Mouse (Mus musculus): ENCODE data around the gene Pou2f2. TPM values are rescaled to one million over a fixed set of nuclear protein-coding genes. Genes with fewer than 3 reads are reported as not detected.
A peak's percentile ranks its signal among the peaks of the same experiment; 100 is the strongest.

Gene Pou2f2
- total and polyA plus RNA-seq, 3 experiments, result 8.9 to 102 (median 46.1) TPM

- in situ Hi-C loops (cut with MboI; ENCODE audit: low pct_ligation_motif_present, low pct_unique_long_range_greater_than_20kb, low sequenced_read_pairs), result loop anchor here (5.0 kb wide), 3 partner anchors 35 to 145 kb away; no protein-coding TSS in a partner anchor
- H3K27ac ChIP-seq (ENCODE audit: insufficient read depth, low read depth), result peak overlapping the region; percentile 97
These were observed 47.1 kb downstream of the Pou2f2 start for GRCm38 (mm10) chr7:25132318-25132960.

GRCm38 (mm10) chr7:25131247-25131646 is 48.3 kb downstream of the Pou2f2 start:
- peaks cover 7% of the 10 kb centered on the region for H3K27me3 ChIP-seq (replicated peaks)
- dilution Hi-C loops (cut with MboI; ENCODE audit: extremely low pct_ligation_motif_present, extremely low pct_unique_long_range_greater_than_20kb, low sequenced_read_pairs) (no loop called here), in situ Hi-C loops (cut with MboI; ENCODE audit: low pct_ligation_motif_present, low pct_unique_long_range_greater_than_20kb, low sequenced_read_pairs) (loop anchor here (5.0 kb wide), 3 partner anchors 34 to 146 kb away; no protein-coding TSS in a partner anchor)
- H3K79me2 ChIP-seq (replicated peaks; ENCODE audit: control insufficient read depth, extremely low read depth, insufficient read depth, poor library complexity, severe bottlenecking), result peaks cover 52% of the 10 kb centered on the region
- H3K9me3 ChIP-seq (replicated peaks; ENCODE audit: low read length), result peaks cover 13% of the 10 kb centered on the region
- H3K4me3 ChIP-seq (replicated peaks in 1 of 3; ENCODE audit: low read depth in 2 of 3, low read length in 2 of 3, poor library complexity in 1 of 3), result peak overlapping the region; percentile 73 to 96 (median 92)
- peaks cover 0 to 27% of the 10 kb centered on the region in 2 experiments for H3K36me3 ChIP-seq (replicated peaks in 1 of 2; ENCODE audit: control insufficient read depth in 1 of 2, insufficient read depth in 1 of 2, low read length in 1 of 2)
- peaks cover 24 to 45% of the 10 kb centered on the region in 2 experiments for H3K4me1 ChIP-seq (ENCODE audit: control insufficient read depth in 1 of 2, insufficient read depth in 2 of 2)
- DNase-seq (ENCODE audit: extremely low read depth), result no peak
- peak overlapping the region; percentile 97 for H3K27ac ChIP-seq (ENCODE audit: insufficient read depth, low read depth)
- peak overlapping the region; percentile 88; the same call in 1 of the 2 replicates for H3K4me2 ChIP-seq (ENCODE audit: insufficient read depth, low read depth, poor library complexity, severe bottlenecking)
- H3K9ac ChIP-seq (ENCODE audit: insufficient read depth, low read depth), result peak overlapping the region; percentile 93
- 0 out of 2 replicates have a peak, but pooled peaks have one; percentile 57 for TF ChIP-seq RCOR1 (conservative IDR thresholded peaks at IDR 0.05; ENCODE audit: low read depth, low read length)
- TF ChIP-seq SIN3A (IDR thresholded peaks at IDR 0.05; ENCODE audit: low read length), result no peak
- TF ChIP-seq UBTF (IDR thresholded peaks at IDR 0.05; ENCODE audit: low read depth, low read length), result no peak
- no peak for TF ChIP-seq POLR2AphosphoS2 (IDR thresholded peaks at IDR 0.05; ENCODE audit: low read depth, low read length)
- TF ChIP-seq MXI1 (IDR thresholded peaks at IDR 0.05; ENCODE audit: low read depth, low read length), result peak; percentile 33; the same call in 1 of the 2 replicates
- no peak for TF ChIP-seq MYC (IDR thresholded peaks at IDR 0.05; ENCODE audit: low read depth, low read length)
- TF ChIP-seq BHLHE40 (IDR thresholded peaks at IDR 0.05; ENCODE audit: low read depth, low read length), result no peak
- TF ChIP-seq USF2 (conservative IDR thresholded peaks at IDR 0.05; ENCODE audit: low read depth, low read length), result no peak
- no peak for TF ChIP-seq RAD21 (IDR thresholded peaks at IDR 0.05; ENCODE audit: low read depth, low read length)
- no peak for TF ChIP-seq USF1 (IDR thresholded peaks at IDR 0.05; ENCODE audit: low read depth, low read length)
- TF ChIP-seq JUND (conservative IDR thresholded peaks at IDR 0.05; ENCODE audit: low read depth, low read length), result no peak
- no peak; the same call in none of the 2 replicates for TF ChIP-seq ZMIZ1 (IDR thresholded peaks at IDR 0.05; ENCODE audit: low read depth, low read length)
- TF ChIP-seq ZNF384 (IDR thresholded peaks at IDR 0.05; ENCODE audit: low read depth, low read length), result no peak
- peak; percentile 14; the same call in 1 of the 2 replicates for TF ChIP-seq MEF2A (IDR thresholded peaks at IDR 0.05; ENCODE audit: borderline replicate concordance, low read depth, low read length)
- peak; percentile 22; the same call in 1 of the 2 replicates for TF ChIP-seq HCFC1 (IDR thresholded peaks at IDR 0.05; ENCODE audit: low read depth, low read length)

More at GRCm38 (mm10) chr7:25132318-25132960, 47.1 kb downstream of the Pou2f2 start:
- Histone ChIP-seq H3K4me1 (ENCODE audit: control insufficient read depth in 1 of 2, insufficient read depth in 2 of 2) (peaks cover 16 to 33% of the 10 kb centered on the region in 2 experiments), H3K4me3 (replicated peaks in 1 of 3; ENCODE audit: low read depth in 2 of 3, low read length in 2 of 3, poor library complexity in 1 of 3) (peak overlapping the region; percentile 73 to 96 (median 92)), H3K27me3 (replicated peaks) (peaks cover 9% of the 10 kb centered on the region), H3K4me2 (ENCODE audit: insufficient read depth, low read depth, poor library complexity, severe bottlenecking) (peak overlapping the region; percentile 77), H3K79me2 (replicated peaks; ENCODE audit: control insufficient read depth, extremely low read depth, insufficient read depth, poor library complexity, severe bottlenecking) (peaks cover 40% of the 10 kb centered on the region), H3K36me3 (replicated peaks in 1 of 2; ENCODE audit: control insufficient read depth in 1 of 2, insufficient read depth in 1 of 2, low read length in 1 of 2) (peaks cover 0 to 17% of the 10 kb centered on the region in 2 experiments), H3K9me3 (replicated peaks; ENCODE audit: low read length) (peaks cover 15% of the 10 kb centered on the region), H3K9ac (ENCODE audit: insufficient read depth, low read depth) (peak overlapping the region; percentile 93)
- dilution Hi-C loops (cut with MboI; ENCODE audit: extremely low pct_ligation_motif_present, extremely low pct_unique_long_range_greater_than_20kb, low sequenced_read_pairs), result no loop called here
- TF ChIP-seq NRF1 (IDR thresholded peaks at IDR 0.05; ENCODE audit: low read depth, low read length) (no peak), ZKSCAN1 (IDR thresholded peaks at IDR 0.05; ENCODE audit: borderline replicate concordance, low read depth, low read length) (no peak), RAD21 (IDR thresholded peaks at IDR 0.05; ENCODE audit: low read depth, low read length) (no peak), USF2 (conservative IDR thresholded peaks at IDR 0.05; ENCODE audit: low read depth, low read length) (no peak), TBP (conservative IDR thresholded peaks at IDR 0.05; ENCODE audit: low read depth, low read length) (peak; percentile 86), MXI1 (IDR thresholded peaks at IDR 0.05; ENCODE audit: low read depth, low read length) (peak; percentile 87), IRF4 (IDR thresholded peaks at IDR 0.05; ENCODE audit: low read depth, low read length) (peak; percentile 64; the same call in 1 of the 2 replicates), MAZ (IDR thresholded peaks at IDR 0.05; ENCODE audit: low read depth, low read length) (peak; percentile 92), USF1 (IDR thresholded peaks at IDR 0.05; ENCODE audit: low read depth, low read length) (no peak), TCF12 (IDR thresholded peaks at IDR 0.05; ENCODE audit: low read depth, low read length) (peak; percentile 94), MAFK (IDR thresholded peaks at IDR 0.05; ENCODE audit: insufficient replicate concordance, low read length) (no peak), CTCF (conservative IDR thresholded peaks at IDR 0.05 in 1 of 2, IDR thresholded peaks at IDR 0.05 in 1 of 2; ENCODE audit: low read depth in 2 of 2, low read length in 2 of 2) (no peak), RCOR1 (conservative IDR thresholded peaks at IDR 0.05; ENCODE audit: low read depth, low read length) (peak; percentile 52; the same call in 1 of the 2 replicates), CHD2 (IDR thresholded peaks at IDR 0.05; ENCODE audit: low read length) (peak; percentile 76; the same call in 1 of the 2 replicates), PAX5 (IDR thresholded peaks at IDR 0.05; ENCODE audit: low read length) (no peak), POLR2AphosphoS2 (IDR thresholded peaks at IDR 0.05; ENCODE audit: low read depth, low read length) (peak; percentile 81; the same call in 1 of the 2 replicates), JUND (conservative IDR thresholded peaks at IDR 0.05; ENCODE audit: low read depth, low read length) (no peak), POLR2A (IDR thresholded peaks at IDR 0.05; ENCODE audit: low read depth, low read length) (peak; percentile 90), SMC3 (IDR thresholded peaks at IDR 0.05; ENCODE audit: low read depth, low read length) (no peak), CHD1 (IDR thresholded peaks at IDR 0.05; ENCODE audit: low read depth, low read length) (no peak; the same call in 1 of the 2 replicates), ZC3H11A (IDR thresholded peaks at IDR 0.05; ENCODE audit: low read depth, low read length) (no peak), NELFE (IDR thresholded peaks at IDR 0.05; ENCODE audit: low read depth, low read length) (peak; percentile 76), MEF2A (IDR thresholded peaks at IDR 0.05; ENCODE audit: borderline replicate concordance, low read depth, low read length) (peak; percentile 72), MAX (IDR thresholded peaks at IDR 0.05; ENCODE audit: low read length) (peak; percentile 73), E2F4 (IDR thresholded peaks at IDR 0.05; ENCODE audit: insufficient replicate concordance, low read depth, low read length) (no peak), SIN3A (IDR thresholded peaks at IDR 0.05; ENCODE audit: low read length) (peak; percentile 93), UBTF (IDR thresholded peaks at IDR 0.05; ENCODE audit: low read depth, low read length) (peak; percentile 70; the same call in 1 of the 2 replicates), ZMIZ1 (IDR thresholded peaks at IDR 0.05; ENCODE audit: low read depth, low read length) (peak; percentile 91), JUN (IDR thresholded peaks at IDR 0.05; ENCODE audit: insufficient read depth, low read depth, low read length) (peak; percentile 13; the same call in 1 of the 2 replicates), GABPA (IDR thresholded peaks at IDR 0.05; ENCODE audit: insufficient replicate concordance, low read depth, low read length) (no peak), BHLHE40 (IDR thresholded peaks at IDR 0.05; ENCODE audit: low read depth, low read length) (peak; percentile 76), ZNF384 (IDR thresholded peaks at IDR 0.05; ENCODE audit: low read depth, low read length) (no peak), ETS1 (conservative IDR thresholded peaks at IDR 0.05; ENCODE audit: low read depth, low read length) (peak; percentile 89), EP300 (IDR thresholded peaks at IDR 0.05; ENCODE audit: low read length) (peak; percentile 51), KAT2A (IDR thresholded peaks at IDR 0.05; ENCODE audit: insufficient replicate concordance, low read length) (peak; percentile 61; the same call in 1 of the 2 replicates), HCFC1 (IDR thresholded peaks at IDR 0.05; ENCODE audit: low read depth, low read length) (peak; percentile 33; the same call in 1 of the 2 replicates), ELF1 (IDR thresholded peaks at IDR 0.05; ENCODE audit: low read depth, low read length) (peak; percentile 74), MYC (IDR thresholded peaks at IDR 0.05; ENCODE audit: low read depth, low read length) (peak; percentile 69)
- DNase-seq (ENCODE audit: extremely low read depth), result peak; percentile 83
